Mouse (Mus musculus): ENCODE data around the gene A730015C16Rik.
A peak's percentile ranks its signal among the peaks of the same experiment; 100 is the strongest.

Gene A730015C16Rik

DNA sequence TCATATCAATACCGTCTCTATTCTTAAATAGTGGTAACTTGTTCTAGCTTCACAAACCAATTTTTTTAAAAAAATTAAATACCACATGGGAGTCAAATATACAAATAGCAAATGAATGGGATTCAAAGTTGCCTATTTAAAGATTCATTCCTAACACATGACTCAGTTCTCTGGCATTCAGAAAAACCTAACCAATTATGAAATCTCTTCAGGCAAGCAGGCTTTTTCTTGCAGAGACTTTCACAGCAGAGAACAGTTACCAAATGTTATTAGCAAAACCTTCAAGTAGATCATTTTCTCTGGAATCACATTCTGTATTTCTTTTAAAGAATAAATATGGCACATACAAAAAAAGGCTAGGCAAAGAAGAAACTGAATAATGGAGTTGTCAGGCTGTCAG lies 17.7 kb downstream of the A730015C16Rik start:
- DNase-seq (ENCODE audit: low spot score in 2 of 2): no peak

- no peak for DNase-seq (ENCODE audit: low spot score in 2 of 2)
Observed at GRCm38 (mm10) chr4:108826643-108827042, 21.8 kb downstream of the A730015C16Rik start.

DNA sequence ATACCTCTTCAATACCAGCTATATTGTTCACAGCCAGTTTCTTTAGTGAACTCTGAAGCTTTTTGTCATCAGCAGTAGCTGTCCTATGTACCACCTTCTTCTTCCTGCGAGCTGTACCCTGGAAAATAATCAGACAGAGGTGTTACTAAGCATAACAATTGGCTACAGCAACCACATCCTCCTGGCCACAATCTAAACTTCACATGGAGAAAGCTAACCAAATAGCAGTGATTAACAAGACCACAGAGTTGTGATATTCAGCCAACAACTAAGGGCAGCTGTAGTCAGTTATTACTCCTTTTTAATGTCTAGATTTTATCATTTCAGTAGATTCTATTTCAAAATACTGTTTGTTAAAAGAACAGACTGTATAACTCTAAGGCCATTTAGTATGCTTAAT lies 22.3 kb downstream of the A730015C16Rik start:
- no peak for DNase-seq (ENCODE audit: low spot score in 2 of 2)

- DNase-seq (ENCODE audit: low spot score in 2 of 2): no peak
Observed at GRCm38 (mm10) chr4:108825677-108826076, 22.7 kb downstream of the A730015C16Rik start.

- DNase-seq (ENCODE audit: low spot score in 2 of 2): no peak
Observed at GRCm38 (mm10) chr4:108811550-108811949, 36.9 kb downstream of the A730015C16Rik start.

DNA sequence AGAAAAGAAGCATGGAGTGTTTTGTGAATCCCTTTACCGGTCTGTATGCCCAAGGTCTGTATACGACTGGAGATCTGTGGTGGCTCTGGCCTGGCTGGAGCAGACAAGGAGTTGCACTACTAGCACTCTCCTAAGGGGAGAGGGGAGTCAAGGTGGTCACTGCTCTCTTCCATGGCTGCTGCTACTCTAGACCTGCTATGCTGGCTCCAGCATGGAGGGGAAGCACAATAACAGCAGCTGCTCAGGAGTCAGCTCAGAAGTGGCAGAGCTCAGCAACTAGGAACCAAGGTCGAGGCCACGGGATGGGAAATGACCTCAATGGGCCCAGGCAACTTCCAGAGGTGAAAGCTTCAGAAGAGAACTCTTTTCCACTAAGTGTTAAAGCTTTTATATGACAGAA lies 37.3 kb downstream of the A730015C16Rik start:
- DNase-seq (ENCODE audit: low spot score in 2 of 2): no peak

- no peak for DNase-seq (ENCODE audit: low spot score in 2 of 2)
Observed at GRCm38 (mm10) chr4:108803535-108803934, 44.9 kb downstream of the A730015C16Rik start.

DNA sequence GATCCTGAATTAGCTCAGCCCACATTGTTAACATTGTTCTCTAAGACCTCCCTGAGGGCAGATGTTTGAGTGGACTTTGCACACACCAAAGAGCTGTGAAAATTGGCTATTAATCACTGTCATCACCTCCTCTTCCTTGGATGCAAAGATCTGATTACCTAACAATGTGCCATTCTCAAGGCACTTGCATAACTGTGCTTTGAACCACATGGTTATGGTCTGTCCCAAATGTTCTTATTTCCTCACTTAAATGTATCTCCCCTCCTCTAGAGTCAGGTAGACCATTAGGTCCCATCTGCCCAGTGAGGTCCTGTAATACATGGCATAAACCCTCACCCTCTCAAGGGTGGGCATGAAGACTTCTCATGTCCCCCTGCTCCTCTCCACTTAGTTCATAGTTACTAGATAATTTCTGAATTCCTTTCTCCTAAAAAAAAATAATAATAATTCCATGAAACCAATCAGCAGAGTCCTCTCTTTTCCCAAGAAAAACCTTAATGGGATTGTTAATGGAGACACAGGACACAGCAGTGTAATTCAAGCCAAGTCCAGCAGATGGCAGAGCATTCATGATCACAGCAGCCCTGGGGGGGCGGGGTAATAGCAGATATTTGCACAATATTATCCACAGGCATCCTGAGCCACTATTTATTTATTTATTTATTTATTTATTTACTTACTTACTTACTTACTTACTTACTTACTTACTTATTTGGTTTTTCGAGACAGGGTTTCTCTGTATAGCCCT lies 50.2 kb downstream of the A730015C16Rik start:
- DNase-seq (ENCODE audit: low spot score in 2 of 2): peak; percentile 62 to 79

Data from right cerebral cortex, postnatal 10 days (tissue).